Mouse (Mus musculus) adrenal gland, postnatal 4 days (tissue): ENCODE data around the gene Lrrc49. TPM values are rescaled to one million over a fixed set of nuclear protein-coding genes. Genes with fewer than 3 reads are reported as not detected.
A peak's percentile ranks its signal among the peaks of the same experiment; 100 is the strongest.

Experiments
- DNase-seq, 2 experiments: peaks; one replicate each; pipeline ENCODE4 v3.0.0; 2021 to 2022; ENCODE audit warnings: low spot score in 2 of 2, mixed read lengths in 2 of 2
- total RNA-seq, 2 experiments: library from RNA; stranded (reverse); gene quantifications; 2 replicates each; pipeline ENCODE4 v1.2.3; 2021

Gene Lrrc49
- total RNA-seq, 2 experiments from 2014 or later, result 38.0 to 39.5 TPM

DNA sequence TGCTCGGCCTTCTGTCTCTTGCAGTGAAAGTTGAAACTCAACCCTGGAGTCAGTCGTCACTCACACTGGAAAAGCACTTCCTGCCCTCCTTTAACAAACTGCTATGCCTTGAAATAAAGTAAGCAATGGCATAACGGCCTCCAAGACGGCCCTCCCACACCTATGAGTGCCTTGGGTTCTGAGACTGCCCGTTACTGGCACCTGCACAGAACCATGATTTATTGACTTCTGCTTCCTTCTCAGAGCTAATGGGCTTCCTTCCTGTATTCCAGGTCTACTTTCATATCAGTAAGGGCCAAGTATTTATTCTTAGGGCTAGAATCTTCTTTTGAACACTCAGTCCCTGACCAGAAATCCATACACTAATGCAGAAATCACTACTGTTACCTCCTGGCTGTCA is 9.0 kb downstream of the Lrrc49 start:
- DNase-seq, result no peak

DNA sequence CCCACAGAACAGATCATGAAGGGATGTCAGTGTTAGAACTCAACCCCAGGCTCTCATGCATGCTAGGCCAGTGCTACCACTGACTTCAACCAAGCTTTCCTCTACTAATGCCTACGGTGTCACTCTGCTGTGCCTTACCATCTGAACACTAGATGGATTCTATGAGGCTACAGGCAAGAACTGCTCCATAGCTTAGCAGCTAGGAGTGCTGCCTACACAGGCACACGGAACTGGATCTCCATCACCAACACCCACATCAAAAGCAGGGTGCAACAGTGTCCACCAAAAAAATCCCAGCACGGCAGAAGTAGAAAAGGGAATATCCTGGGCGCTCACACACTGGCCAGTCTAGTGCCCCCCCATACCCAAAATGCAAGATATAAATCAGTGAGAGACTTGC is 11.5 kb downstream of the Lrrc49 start:
- no peak for DNase-seq

DNA sequence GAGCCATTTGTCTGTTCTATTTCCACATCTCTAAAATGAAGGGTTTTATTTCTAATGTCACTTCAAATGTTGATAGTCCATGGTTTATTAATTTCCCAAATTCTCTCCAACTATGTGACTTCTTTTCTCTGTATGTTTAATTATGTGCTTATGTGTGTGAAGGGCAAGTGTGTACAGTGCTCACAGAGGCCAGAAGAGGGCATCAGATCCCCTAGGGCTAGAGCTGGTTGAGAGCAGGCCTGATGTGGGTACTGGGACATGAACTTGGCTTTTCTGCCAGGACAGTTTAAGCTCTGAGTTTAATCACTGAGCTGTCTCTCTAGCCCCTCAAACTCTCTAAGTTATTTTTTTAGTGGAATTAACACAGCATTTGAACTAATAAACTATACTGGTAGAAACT is 13.2 kb downstream of the Lrrc49 start:
- no peak for DNase-seq

DNA sequence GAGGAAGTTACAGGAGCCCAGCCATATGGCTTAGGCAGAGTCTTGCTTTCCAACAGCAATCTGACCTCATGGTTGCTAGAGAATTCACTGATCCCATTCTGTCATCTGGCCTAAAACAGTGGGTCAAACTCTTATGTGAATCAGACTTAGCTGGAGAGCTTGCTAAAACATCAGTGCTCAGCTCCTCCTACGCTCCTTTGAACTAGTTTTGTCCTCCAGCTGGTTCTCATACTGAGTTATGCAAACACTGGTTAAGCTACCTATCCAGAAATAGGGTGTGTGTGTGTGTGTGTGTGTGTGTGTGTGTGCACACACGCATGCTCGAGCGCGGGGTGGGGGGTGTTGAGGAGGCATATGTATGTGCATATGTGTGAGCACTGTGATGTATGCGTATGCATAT is 15.4 kb downstream of the Lrrc49 start:
- no peak for DNase-seq

DNA sequence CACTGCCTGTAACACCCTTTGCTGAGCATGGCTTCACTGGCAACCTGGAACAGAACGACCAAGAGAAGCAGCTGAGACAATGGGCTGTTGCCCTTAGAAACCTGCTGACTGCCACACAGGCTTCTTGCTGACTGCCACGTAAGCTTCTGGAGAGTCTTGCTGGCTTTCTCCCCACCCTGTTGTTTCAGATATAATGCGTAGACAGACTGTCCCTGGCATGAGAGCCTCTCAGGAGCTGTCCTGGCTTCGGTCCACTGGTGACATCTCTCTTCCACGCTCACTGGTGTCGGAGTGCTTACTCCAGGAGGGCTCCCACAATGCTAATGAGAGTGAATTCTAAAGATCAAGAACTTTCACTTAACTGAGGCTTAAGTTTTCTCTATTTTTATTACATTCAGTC is 19.1 kb downstream of the Lrrc49 start:
- DNase-seq, result no peak

DNA sequence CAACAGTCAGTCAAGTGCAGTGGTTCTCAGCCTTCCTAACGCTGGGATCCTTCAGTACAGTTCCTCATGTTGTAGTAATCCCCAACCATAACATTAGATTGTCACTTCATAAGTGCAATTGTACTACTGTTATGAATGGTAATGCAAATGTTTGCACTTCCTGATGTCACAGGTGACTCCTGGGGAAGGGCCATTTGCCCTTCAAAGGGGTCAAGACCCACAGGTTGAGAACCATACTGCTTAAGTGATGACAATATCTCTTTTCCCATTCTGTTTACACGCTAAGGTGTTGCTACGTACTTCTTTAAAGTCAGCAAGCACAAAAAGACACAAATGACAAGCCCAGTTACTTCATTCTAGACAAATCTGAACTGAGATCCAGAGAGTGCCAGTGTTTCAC is 22.4 kb downstream of the Lrrc49 start:
- DNase-seq, result no peak

DNA sequence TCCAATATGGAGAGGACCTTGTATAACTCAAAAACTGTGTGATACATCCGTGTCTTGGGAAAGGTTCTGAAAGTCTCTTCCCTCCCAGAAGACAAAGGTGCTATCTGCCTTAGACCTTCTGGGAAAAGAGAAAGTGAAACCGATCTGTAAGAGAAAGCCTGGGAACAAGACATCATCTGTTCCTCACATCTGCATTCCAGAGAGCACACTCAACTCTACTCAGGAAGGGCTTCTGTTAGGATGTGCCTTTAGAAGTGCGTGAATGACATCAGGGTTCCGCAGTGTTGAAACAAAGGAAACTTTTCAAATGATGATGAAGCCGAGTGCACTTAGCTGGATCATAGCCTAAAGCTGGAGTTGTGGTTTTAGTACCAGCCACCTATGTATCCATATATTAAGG is 23.1 kb downstream of the Lrrc49 start:
- no peak for DNase-seq

DNA sequence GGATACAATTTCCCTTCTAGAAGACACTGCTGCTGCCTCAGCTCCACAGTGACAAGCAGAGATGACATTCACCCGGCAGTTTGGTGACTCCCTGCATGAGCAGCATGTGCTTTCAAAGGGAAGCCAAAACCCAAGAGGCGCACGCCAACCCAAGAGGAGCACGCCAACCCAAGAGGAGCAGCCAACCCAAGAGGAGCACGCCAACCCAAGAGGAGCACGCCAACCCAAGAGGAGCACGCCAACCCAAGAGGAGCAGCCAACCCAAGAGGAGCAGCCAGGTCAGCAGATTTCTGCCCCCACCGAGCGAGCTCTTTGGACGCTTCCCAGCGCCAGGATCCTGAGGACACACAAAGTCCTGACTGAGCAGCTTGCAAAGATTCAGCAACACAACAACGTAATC is 23.6 kb downstream of the Lrrc49 start:
- no peak for DNase-seq

DNA sequence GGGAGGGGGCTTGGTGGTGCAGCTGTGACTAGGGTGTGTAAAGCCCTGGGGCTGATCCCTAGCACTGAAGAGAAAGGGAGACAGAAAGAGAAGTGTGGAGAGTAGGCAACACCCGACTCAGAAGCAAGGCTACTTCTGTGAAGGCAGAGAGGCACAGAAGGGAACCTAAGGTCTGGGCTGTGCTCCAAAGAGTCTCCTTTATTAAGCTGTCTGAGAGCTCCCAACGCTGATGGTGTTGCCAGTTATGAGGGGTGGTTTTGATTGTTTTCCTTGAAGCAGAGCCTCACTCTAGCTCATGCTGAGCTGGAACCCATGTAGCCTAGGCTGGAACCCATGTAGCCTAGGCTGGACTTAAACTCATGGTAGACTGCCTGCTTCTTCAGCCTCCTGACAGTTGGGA is 25.0 kb downstream of the Lrrc49 start:
- no peak for DNase-seq

DNA sequence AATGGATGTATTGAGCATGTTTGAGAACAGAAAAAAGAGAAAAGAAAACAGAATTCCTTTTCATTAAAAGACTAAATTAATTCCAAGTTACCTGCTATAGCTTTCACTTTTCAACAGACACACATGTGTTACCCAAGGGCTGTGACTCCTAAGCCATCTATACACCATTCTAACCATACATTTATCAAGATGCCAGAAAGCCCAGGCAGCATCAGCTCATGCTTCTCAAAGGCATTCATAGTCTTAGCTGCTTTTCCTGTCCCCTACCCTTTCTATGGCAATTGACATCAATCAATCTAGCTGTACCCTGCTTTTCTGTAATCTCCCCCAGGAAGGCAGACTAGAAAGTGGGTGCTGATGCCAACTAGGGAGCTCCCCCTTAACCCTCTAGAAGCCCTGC is 34.4 kb downstream of the Lrrc49 start:
- no peak for DNase-seq

DNA sequence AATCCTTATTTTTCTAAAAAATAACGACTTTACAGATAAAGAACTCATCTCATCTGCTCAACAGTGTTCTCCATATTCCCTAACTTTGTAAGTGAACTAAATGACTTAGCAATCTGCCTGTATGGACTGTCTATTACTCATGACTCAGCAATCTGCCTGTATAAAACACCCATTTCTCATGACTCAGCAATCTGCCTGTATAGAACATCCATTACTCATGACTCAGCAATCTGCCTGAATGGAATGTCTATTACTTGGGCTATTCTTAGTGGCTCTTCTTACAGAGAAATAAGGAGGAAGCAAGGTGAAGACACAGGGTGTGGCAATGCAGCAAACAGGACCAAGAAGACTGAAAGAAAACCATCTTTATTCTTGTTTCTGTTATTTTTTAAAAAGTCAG is 34.8 kb downstream of the Lrrc49 start:
- no peak for DNase-seq

DNA sequence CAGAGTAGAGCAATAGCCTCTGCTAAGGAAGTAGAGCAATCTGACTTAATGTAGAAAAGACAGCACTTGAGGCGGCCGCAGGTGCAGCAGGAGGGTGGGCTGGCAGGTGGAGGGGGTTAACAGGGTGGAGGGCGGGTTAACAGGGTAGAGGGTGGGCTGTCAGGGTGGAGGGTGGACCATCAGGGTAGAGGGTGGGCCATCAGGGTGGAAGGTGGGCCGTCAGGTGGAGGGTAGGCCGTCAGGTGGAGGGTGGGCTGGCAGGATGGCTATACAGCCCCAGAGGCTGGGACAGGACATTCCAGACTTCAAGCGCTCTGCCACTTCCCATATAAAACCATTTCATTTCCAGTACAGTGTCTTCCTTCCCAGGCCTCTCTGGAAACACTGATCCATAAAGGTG is 37.7 kb downstream of the Lrrc49 start:
- DNase-seq, result no peak

DNA sequence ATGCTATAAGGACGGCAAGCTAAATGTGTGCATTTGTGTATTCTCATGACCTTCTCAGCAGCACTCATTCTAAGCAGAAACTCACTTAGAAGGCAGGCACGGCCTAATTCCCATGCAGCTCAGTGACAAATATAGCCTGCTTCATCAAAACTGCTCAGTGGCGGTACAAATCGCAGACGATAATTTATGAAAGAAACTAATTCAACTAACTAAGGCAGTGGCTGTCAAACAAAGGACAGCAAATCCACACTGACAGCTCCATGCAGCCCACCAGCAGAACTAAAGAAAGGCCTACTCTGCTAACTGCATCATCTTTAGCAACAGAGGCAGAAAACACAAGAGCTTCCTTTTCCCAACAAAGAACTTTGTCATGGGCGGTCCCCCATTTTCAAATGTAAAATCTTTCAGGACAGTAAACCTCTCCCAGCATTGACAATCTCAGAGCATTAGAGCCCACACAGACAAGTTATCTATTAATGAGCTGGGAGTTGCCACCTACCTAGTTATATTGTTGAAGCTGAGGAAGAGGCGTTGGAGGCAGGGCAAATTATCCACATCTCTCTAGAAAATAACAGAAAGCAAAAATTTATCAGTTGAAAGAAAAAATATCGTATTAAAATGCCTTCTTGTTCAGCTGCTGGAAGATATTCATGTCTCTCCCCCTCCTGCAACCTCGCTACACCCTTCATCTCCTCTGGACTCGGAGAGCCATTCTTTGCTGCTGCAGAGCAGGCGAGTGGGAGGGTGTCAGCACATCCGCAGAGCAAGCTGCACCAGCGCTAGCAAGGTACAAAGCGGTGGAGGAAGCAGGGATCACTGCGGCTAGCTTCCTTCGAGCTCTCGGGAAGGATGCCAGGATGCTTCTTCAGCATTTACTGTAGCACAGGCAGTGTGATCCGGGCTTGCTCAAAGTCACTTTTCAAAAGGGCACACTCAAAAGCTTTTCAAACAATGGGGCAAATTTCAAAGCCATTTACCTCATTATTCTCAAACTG is 38.7 kb downstream of the Lrrc49 start:
- peak; percentile 12 to 20 for DNase-seq

DNA sequence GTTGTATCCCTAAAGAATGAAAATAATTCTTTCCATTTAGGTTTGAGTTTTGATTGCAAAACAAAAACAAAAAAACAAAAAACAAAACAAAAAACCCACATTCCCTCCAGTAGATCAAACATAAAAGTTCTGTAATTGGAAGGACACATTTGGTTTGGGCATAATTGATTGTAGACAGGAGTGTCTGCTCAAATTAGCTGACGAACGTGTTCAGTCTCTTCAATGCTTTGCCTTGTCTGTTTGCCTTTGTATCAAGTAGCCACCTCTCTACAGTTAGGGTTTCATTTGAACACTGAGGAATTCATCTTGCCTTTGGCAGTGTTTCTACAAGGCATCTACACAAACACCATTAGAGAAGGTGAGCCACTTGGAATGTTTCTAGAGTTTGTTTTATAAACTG is 54.4 kb downstream of the Lrrc49 start:
- DNase-seq, result no peak

DNA sequence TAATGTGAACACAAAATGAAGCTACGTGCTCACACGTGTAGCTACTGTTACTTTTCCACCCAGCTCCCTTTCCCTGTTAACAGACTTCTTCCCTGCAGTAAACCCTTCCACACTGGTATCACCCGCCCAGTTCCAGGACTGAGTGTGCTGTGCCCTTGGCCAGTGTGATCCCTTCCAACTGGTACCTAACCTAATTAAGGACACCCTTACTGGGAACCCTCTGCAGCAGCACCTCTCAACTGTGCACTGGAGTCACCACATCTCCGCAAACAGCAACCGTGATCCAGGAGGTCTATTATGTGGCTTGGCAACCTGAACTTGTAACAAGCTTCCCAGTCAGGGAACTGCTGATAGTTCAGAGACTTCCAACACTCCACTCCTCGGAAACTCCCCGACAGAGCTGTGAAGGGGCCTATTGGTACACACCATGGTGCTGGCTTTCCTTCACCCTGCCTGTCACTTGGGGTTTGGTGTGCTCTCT is 61.6 kb downstream of the Lrrc49 start:
- no peak for DNase-seq

DNA sequence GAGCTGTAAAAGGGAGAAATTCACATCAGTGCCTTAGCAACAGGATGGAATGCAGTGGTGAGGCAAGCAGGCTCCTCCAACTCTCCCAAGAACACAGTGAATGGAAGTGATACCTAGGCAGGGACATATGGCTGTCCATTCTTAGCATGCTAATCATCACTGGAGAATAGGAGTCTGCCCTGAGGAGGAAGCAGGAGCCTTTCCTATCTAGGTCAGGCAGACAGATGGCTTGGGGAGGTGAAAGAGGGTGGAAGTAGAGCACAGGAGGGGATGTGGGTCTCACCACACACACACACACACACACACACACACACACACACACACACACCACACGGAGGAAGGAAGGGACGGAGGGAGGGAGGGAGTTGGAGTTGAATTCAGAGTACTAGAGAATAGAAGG is 62.1 kb downstream of the Lrrc49 start:
- DNase-seq, result no peak

DNA sequence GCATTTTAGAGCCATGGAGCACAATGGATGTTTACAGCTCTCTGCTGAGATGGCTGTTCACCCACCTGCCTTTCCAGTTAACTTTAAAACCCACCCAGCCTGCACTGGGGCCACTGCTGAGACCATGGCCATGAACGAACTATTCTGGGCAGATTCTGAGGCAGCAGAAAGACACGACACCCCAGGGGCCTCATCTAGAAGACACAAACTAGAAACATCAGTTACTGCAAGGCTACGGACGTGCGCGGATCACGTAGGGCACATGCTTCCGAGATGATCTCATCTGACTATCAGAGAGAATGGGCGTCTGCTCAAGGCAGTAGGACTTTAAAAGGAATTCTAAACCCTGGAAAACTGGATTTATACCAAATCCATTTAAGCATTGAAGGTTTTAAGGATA is 71.0 kb downstream of the Lrrc49 start:
- peak in 1 of 2 experiments; percentile 9 for DNase-seq

DNA sequence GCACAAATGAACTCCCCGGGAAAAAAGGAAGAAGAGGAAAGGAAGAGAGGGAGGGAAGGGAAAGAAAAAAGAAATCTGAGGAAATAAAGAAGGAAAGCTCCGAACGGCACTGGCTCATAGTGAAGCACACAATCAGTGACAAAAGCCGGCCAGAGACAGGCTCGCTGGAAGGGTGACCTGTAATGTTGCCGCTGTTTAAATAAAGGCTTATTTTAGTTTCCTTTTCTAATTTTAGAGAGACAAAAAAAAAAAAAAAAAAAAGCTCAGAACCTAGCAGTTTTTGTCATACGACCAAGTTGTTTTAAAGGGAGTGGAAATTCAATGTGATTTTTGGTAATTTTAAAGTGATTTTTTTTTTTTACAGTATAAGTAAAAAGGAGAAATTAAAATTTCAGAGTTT is 71.6 kb downstream of the Lrrc49 start:
- no peak for DNase-seq

DNA sequence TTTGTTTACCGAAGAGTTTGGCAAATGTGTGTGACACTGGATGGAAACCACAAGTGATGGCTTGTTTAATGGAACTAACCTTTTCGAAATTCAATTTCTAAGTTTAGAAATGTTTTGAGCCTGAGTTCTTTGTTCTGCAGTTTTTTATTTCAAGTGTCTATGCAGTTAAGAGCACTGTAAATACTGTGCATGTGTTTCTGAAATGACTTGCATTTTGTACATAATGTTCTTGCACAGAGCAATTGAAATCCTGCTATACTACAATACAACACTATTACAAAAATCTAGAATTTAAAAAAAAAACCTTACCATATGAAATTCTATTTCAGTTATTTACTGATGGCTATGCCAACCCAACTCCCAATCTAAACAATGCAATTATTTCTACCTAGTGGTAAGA is 75.7 kb downstream of the Lrrc49 start:
- no peak for DNase-seq

DNA sequence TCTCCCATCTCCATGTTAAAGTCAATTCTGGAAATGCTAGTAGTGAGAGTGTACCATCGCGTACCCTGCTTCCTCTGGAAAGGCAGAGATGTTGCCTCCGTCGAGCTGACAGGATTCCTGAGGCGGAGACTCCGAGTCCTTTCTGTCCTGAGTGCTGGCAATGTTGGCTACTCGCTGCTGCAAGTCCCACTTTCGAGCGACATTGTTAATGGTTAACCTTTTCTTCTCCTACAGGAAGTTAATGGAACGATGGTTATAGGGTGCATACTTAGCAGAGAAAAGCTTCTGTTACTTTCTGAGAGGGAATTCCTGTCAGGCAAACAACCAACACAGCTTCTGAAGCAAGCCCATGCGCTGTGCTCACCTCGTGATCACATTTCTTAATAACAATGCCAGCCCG is 77.8 kb downstream of the Lrrc49 start:
- DNase-seq, result no peak

DNA sequence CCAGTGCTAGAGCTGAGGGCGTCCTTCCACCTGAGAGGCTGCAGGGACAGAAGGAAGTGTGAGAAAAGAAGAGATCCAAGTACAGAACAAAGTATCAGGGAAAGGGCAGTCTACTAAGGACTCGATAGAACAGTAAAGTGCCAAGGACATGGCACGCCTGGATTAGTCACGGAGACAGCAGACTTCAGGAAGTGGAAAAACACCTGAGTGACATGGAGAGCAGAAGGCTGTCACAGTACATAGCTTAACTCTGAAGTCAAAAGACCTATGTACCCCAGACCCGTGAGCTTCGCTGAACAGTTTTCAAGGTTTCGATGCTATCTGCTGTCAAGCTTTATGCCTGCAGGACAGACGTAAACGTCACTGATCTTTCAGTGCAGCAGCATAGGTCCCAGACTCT is 79.1 kb downstream of the Lrrc49 start:
- DNase-seq, result no peak

DNA sequence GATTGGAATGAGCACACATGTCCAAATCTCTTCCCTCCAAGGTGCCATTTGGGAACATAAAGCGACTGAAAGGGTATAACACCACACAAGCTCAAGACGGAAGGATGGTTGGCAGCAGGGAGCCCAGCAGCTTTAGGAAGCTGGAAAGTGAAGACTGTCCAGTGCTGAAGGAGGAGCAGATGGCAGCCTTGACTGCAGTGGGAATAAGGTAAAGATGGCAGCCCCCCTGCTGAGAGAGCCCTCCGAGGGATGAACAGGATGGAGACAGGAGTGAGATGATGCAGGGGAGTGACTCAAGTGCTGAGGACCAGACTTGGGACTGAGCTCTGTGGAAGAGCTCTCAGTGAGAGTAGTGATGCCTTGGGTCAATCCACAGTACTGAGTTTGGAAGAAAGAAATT is 79.9 kb downstream of the Lrrc49 start:
- DNase-seq, result no peak

DNA sequence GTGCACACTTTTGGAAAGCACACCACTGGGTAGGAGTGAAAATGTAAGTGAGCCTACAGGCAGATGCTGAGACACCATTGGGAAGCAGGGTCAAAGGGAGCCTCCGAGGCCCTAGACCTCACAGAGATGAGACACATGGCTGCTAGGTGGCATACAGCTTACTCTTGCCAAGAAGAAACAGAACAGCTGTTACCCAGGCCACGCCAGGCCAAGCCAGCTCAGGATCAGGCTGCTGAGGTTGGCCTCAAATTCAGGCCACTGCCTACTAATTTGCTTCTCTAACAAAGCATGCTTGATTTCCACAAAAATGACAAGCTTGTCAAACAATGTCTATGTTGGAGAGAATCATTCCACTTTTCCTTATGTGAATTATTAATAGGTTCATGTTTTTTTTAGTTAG is 83.0 kb downstream of the Lrrc49 start:
- DNase-seq, result no peak
